Mouse (Mus musculus): ENCODE measurements around the gene Bnip1.

GRCm38 (mm10) chr17:26834302-26834965 lies 53.6 kb downstream of the Bnip1 start:
- TF ChIP-seq TCF12 (IDR thresholded peaks at IDR 0.05; ENCODE audit: low read depth, low read length): no peak
- TF ChIP-seq MEF2A (IDR thresholded peaks at IDR 0.05; ENCODE audit: borderline replicate concordance, low read depth, low read length): no peak
- TF ChIP-seq EP300 (IDR thresholded peaks at IDR 0.05; ENCODE audit: low read length): no peak

Measured in CH12.LX (cell line).